Mouse (Mus musculus): ENCODE data around the gene Hoxb5. TPM values are rescaled to one million over a fixed set of nuclear protein-coding genes. Genes with fewer than 3 reads are reported as not detected.

The Hoxb5 gene
- under 1 TPM; 0.19 to 0.22 TPM for total RNA-seq (2021)

- peak; percentile 66 to 74 for DNase-seq
- intact Hi-C loops (cut with DNase I): loop anchor here (1.0 to 2.0 kb wide), 3 partner anchors 104 to 233 kb away; no protein-coding TSS in a partner anchor
Measured at GRCm38 (mm10) chr11:96303151-96304099, at the start of gene Hoxb5. Gene Hoxb5, plus strand, starts transcription at chr11:96303336.

GRCm38 (mm10) chr11:96254221-96254620, 48.9 kb upstream of the Hoxb5 start:
- DNase-seq: no peak
- intact Hi-C loops (cut with DNase I): no loop called here

DNA sequence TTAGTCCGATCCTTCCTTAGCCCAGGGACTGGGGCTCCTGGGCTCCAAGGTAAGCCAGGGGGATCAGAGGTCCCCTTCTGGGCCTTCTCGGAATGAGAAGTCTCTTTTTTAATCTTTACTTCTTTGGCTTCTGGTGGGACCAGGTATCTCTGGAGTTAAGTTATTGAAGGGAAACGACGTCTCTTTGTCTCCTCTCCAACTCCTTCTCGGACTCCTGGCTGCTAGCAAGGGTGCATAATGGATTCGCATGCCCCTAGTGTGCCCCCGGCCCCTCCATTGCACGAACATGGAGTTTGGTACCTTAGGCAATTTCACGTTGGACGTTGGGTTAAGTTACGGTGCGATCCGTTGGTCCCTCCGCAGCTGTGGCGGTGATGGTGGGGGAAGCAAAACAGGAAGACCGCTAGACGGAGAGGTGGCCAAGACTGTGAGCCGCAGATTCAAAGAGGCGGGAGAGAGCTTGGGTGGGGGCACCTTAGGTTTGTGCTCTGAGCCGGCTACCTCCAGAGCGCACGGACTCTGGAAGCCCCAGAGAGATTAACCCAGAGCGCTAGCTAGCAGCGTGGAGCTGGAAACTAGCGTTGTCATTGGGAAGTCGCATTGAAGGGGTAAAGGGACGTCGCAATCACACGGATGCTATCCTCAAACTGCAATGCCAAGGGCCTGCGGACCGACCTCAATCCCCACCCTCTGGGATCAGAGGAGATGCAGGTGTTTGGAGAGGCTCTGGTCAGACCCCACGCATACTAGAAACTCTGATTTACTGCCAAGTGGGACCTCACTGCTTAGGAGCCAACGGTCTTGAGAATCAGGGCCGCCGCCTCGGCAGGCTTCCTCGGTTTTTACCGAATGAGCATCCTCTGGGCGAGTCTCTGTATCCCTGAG, 47.8 kb upstream of the Hoxb5 start:
- no peak for DNase-seq
- intact Hi-C loops (cut with DNase I): no loop called here

- intact Hi-C loops (cut with DNase I): no loop called here
- no peak for DNase-seq
Measured at GRCm38 (mm10) chr11:96255996-96256445, 47.1 kb upstream of the Hoxb5 start.

DNA sequence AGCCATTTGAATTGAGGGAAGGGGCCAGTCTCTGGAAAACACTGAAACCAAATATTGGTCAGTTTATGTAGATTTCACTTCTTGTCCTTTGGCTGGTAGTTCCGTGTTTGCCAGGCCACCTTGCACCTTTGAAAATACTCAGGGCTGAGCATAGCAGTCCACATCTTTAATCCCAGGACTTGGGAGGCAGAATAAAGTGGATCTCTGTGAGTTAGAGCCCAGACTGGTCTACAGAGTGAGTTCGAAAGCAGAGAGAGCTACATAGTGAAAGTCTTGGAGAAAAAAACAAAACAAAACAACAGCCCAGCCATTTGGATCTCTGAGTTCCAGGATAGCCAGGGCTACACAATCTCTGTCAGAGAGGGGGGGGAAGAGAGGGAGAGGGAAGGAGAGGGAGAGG, 46.0 kb upstream of the Hoxb5 start:
- intact Hi-C loops (cut with DNase I): no loop called here
- DNase-seq: no peak

DNA sequence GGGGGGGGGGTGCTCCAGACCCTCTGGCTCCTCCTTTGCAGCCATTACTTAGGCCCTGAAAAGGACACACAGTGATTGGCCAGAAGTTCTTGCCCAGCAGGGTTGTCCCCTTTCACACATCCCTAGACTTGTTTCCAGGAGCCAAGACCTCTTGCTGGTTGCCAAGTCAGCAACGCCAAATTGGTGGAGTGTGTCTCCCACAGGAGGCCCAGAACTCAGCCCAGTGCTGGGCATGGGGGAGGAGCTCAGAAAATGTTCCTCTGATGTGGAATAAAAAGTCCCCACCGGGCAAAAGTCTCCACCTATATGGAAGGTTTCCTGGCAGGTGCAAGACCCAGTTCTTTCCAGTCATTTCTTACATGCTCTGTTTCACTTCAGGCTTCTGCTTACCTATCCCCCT, 44.1 kb upstream of the Hoxb5 start:
- DNase-seq: no peak
- intact Hi-C loops (cut with DNase I): no loop called here

GRCm38 (mm10) chr11:96259511-96259910, 43.6 kb upstream of the Hoxb5 start:
- intact Hi-C loops (cut with DNase I): no loop called here

GRCm38 (mm10) chr11:96260310-96260970, 42.7 kb upstream of the Hoxb5 start:
- intact Hi-C loops (cut with DNase I): no loop called here
- no peak for DNase-seq

More at GRCm38 (mm10) chr11:96259511-96259910, 43.6 kb upstream of the Hoxb5 start:
- no peak for DNase-seq

- intact Hi-C loops (cut with DNase I): no loop called here
- DNase-seq: peak; percentile 52 to 60
Measured at GRCm38 (mm10) chr11:96261323-96261890, 41.7 kb upstream of the Hoxb5 start.

- DNase-seq: no peak
- intact Hi-C loops (cut with DNase I): no loop called here
Measured at GRCm38 (mm10) chr11:96262262-96262830, 40.8 kb upstream of the Hoxb5 start.

GRCm38 (mm10) chr11:96263636-96264389, 39.3 kb upstream of the Hoxb5 start:
- no peak for DNase-seq
- intact Hi-C loops (cut with DNase I): no loop called here

DNA sequence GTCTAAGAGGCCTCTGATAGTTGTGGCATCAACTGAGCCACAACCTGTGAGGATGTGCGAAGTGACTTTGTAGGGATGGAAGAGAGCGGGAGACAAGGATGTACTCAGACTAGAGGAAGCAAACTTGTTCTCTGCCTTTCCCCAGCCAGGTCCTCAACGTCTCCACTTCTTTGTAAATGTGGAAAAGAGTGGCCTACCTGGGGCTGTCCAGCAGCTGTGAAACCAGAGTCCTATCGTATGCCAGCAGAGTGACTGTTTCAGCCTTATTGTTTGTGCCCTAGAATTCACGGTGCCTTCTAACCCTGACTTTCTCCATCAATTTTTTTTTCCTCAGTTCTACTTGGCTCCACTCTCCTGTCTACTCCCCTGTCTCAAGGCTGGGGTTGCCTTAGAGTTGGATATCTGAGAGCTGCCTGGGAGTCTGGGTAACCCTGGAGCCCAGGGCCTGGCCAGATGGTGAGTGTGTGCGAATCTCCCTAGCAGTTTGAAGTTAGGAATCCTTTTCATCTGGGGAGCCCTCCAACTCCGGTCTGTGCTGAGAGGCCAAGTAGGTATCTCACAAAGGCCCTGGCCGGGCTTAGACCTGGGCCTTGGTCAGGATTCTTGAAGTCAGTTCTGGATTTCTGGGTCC, 38.6 kb upstream of the Hoxb5 start:
- intact Hi-C loops (cut with DNase I): no loop called here
- DNase-seq: no peak

- intact Hi-C loops (cut with DNase I): no loop called here
- DNase-seq: no peak
Measured at GRCm38 (mm10) chr11:96265954-96266353, 37.2 kb upstream of the Hoxb5 start.

GRCm38 (mm10) chr11:96267021-96267920, 35.9 kb upstream of the Hoxb5 start:
- intact Hi-C loops (cut with DNase I): no loop called here
- no peak for DNase-seq

DNA sequence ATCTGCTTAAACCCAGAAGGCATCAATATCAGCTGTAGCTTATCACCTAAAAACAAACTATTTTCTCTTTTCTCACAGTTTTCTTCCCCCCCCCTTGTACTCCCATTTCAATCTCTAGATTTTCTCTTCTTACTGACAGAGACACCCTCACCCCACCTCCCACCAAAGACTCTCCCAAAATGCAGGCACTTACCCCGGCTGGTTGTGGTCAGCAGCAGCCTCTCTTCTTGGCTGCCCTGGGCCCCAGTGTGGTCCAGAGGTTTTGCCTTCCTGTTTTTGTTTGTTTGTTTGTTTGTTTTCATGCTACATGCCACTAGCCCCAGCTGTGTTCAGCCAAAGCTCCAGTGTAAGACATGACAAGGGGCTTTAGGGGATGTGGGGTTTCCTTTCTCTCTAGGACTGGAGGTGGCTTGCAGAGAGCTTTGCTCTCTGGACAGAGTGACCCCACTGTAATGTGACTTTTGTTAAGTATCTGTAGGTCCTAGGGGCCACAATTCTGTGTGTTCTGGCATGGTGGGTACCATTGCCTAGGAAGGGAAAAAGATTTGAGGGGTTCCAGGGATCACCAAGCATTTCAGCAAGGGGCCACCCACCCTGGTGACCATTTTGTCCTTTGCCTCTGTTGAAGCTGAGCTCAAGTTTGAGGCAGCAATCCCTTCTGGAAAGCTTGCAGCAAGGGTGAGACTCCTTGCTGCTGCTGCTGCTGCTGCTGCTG, 34.9 kb upstream of the Hoxb5 start:
- DNase-seq: no peak
- intact Hi-C loops (cut with DNase I): no loop called here

DNA sequence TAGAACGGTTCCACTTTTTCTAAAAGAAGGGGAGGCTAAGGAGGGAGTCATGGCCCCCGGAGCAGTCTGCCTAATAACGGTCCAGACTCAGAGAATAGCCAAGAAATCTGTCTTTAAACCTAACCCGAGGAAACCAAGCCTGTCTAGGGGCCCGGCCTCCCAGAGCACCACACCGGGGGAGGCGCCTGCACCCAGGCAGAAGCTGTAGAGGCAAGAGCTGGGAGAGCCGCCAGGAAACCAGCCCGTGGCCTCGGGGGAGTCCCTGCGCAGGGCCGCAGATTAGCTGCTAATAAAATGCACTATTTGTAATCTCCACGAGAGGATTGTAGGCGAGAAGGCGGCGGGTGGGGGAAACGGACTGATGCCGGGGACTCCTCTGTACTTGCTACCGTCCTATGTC, 33.3 kb upstream of the Hoxb5 start:
- intact Hi-C loops (cut with DNase I): no loop called here
- no peak for DNase-seq

- DNase-seq: no peak
- intact Hi-C loops (cut with DNase I): no loop called here
Measured at GRCm38 (mm10) chr11:96270996-96271540, 32.1 kb upstream of the Hoxb5 start, which contains the start of gene Hoxb9. Gene Hoxb9, plus strand, starts transcription at chr11:96271457.

All from heart, postnatal 36 days (tissue).